Mouse (Mus musculus) Patski (cell line): ENCODE results near the gene Tex52. TPM values are rescaled to one million over a fixed set of nuclear protein-coding genes. Genes with fewer than 3 reads are reported as not detected.

Source experiments
- ATAC-seq: fragments of 100-300 bp; one replicate; pipeline ENCODE4 v1.8.0; 2021
- CTCF ChIA-PET: fragments of 350-600 bp; sonication (Branson Sonifier 250); formaldehyde crosslinking; loops from one replicate; lab custom pipeline; 2022; ENCODE audit warnings: inconsistent platforms; lab: Charles Lee
- POLR2A ChIA-PET: fragments of 350-600 bp; sonication (Branson Sonifier 250); formaldehyde crosslinking; loops from one replicate; lab custom pipeline; 2022; ENCODE audit warnings: antibody characterized with exemption, inconsistent platforms; lab: Charles Lee
- DNase-seq: peaks from one replicate; pipeline ENCODE4 v3.0.0-alpha.2; 2011; ENCODE audit warnings: low read depth, low spot score
- H3K27me3 ChIP-seq: fragments of 371-371 bp; one replicate; pipeline ENCODE4 v1.5.1; 2021
- CTCF ChIP-seq: fragments of 100-300 bp; IDR thresholded peaks from one replicate; pipeline ENCODE4 v1.5.1; 2021
- in situ Hi-C: fragments of 300-500 bp; cut with MboI; formaldehyde crosslinking; loops from 3 replicates; pipeline ENCODE4 v1.11.1; 2018; ENCODE audit warnings: low pct_unique_long_range_greater_than_20kb, mixed read lengths
- polyA plus RNA-seq: library from polyadenylated mRNA; unstranded; gene quantifications from one replicate; pipeline ENCODE4 v1.2.3, GENCODE M21; 2021

The Tex52 gene
- 0.44 TPM for polyA plus RNA-seq

- TF ChIP-seq CTCF: no peak
- no peak for ATAC-seq
- in situ Hi-C loops: no loop called here
- ChIA-PET POLR2A (no interaction called here), CTCF (interaction anchor here (1.9 to 2.1 kb wide), 2 partner anchors 11 to 36 kb away, joined by 4 to 6 read pairs; no protein-coding TSS in a partner anchor)
- no peak for DNase-seq
- no peaks in the 10 kb centered on the region for H3K27me3 ChIP-seq
These were observed at the start of gene Tex52, which contains the start of gene Gm44596 for GRCm38 (mm10) chr6:128375192-128375591. TSS of gene Tex52 (plus strand) at chr6:128375456. TSS of gene Gm44596 (plus strand) at chr6:128375503.

- DNase-seq: no peak
- peak; percentile 44 for ATAC-seq
- in situ Hi-C loops: no loop called here
- TF ChIP-seq CTCF: peak; percentile 72
- CTCF ChIA-PET: interaction anchor here (0.7 to 2.1 kb wide), 8 partner anchors 9 to 113 kb away, joined by 3 to 7 read pairs (median 4); no protein-coding TSS in a partner anchor
- H3K27me3 ChIP-seq: no peaks in the 10 kb centered on the region
- POLR2A ChIA-PET: interaction anchor here (0.6 kb wide), 1 partner anchor 27 kb away, joined by 3 read pairs; no protein-coding TSS in a partner anchor
These were observed 40.7 kb upstream of the Tex52 start for GRCm38 (mm10) chr6:128334397-128335124.

DNA sequence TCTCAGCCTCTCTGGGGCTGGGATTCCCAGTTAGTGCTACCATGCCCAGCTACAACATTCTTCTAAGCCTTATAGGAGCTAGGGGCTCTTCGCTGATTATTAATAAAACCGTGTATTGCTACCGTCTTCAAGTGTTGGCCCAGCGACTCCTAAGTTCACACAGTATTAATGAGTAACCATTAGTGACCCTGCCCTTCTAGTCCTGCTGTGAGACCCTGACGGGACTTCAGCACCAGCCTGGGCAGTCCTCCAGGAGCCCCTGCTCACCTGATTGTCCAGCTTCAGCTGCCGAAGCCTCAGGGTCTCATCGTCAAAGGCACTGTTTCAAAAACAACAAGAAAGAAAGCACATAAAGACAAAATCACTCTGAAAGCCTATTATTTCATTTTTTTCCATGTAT is 37.8 kb upstream of the Tex52 start:
- no peaks in the 10 kb centered on the region for H3K27me3 ChIP-seq
- no peak for DNase-seq
- ChIA-PET CTCF (interaction anchor here (0.9 to 2.1 kb wide), 5 partner anchors 11 to 166 kb away, joined by 3 to 8 read pairs (median 4); no protein-coding TSS in a partner anchor), POLR2A (no interaction called here)
- in situ Hi-C loops: no loop called here
- no peak for ATAC-seq
- TF ChIP-seq CTCF: no peak

DNA sequence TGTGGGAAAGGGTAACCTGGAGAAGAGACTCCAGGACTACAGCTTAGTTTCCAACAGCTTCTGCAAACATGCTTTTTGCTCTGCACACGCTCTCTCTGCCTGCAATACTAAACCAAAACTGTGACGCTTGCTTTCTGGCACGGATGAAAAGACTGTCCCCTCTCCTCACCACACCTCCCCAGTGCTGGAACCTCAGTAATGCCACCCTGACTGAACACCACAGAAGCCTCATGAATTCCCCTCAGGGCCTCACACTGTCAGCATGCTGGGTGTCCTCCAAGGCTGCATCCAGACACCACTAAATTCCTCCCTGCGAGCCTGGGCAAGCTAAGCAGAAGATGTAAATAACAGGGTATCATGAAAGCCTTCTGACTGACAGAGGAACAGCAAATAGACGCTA is 36.4 kb upstream of the Tex52 start:
- peak; percentile 78 for ATAC-seq
- no peak for TF ChIP-seq CTCF
- no peak for DNase-seq
- in situ Hi-C loops: no loop called here
- POLR2A ChIA-PET: interaction anchor here (0.5 to 1.3 kb wide), 3 partner anchors 11 to 91 kb away, joined by 4 to 10 read pairs (median 6); no protein-coding TSS in a partner anchor
- CTCF ChIA-PET: interaction anchor here (1.1 to 1.9 kb wide), 5 partner anchors 11 to 26 kb away, joined by 3 to 6 read pairs (median 3); no protein-coding TSS in a partner anchor
- H3K27me3 ChIP-seq: no peaks in the 10 kb centered on the region

DNA sequence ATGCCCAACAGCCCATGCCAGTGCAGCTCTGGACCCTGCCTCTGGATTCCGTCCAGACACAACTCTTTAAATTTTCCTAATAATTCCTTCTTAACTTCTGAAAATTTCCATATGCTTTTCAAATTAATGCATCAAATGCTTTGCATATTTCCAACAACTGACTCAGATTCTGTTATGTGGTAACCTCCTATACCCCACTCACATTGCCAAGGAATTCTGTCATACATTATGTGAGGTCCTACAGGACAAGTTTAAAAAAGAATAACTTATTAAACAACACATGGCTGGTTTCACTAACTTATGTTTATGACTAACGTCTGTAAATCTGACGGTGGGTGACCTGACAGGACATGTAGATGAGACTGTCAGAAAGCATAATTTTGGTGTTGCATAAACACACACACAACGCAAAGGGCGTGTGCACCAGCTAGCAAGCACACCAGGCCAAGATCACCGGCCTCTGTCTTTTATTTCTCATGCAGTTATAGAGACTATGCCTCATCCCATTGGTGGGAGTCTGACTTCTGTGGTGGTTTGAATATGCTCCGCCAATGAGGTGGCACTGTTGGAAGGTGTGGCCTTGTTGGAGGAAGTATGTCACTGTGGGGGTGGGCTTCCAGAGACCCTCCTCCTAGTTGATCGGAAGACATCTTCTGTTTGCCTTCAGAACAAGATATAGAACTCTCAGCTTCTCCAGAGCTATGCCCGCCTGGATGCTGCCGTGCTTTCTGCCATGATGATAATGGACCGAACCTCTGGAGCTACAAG is 33.1 kb upstream of the Tex52 start:
- CTCF ChIA-PET: interaction anchor here (1.1 kb wide), 1 partner anchor 17 kb away, joined by 3 read pairs; no protein-coding TSS in a partner anchor
- in situ Hi-C loops: no loop called here
- DNase-seq: no peak
- ATAC-seq: no peak
- H3K27me3 ChIP-seq: no peaks in the 10 kb centered on the region
- POLR2A ChIA-PET: interaction anchor here (0.5 kb wide), 1 partner anchor 13 kb away, joined by 5 read pairs; no protein-coding TSS in a partner anchor
- no peak for TF ChIP-seq CTCF

GRCm38 (mm10) chr6:128345623-128346022 is 29.6 kb upstream of the Tex52 start:
- ChIA-PET POLR2A (no interaction called here), CTCF (interaction anchor here (1.3 kb wide), 1 partner anchor 11 kb away, joined by 4 read pairs; no protein-coding TSS in a partner anchor)
- no peak for DNase-seq
- no peak for TF ChIP-seq CTCF
- ATAC-seq: no peak
- in situ Hi-C loops: no loop called here
- no peaks in the 10 kb centered on the region for H3K27me3 ChIP-seq

DNA sequence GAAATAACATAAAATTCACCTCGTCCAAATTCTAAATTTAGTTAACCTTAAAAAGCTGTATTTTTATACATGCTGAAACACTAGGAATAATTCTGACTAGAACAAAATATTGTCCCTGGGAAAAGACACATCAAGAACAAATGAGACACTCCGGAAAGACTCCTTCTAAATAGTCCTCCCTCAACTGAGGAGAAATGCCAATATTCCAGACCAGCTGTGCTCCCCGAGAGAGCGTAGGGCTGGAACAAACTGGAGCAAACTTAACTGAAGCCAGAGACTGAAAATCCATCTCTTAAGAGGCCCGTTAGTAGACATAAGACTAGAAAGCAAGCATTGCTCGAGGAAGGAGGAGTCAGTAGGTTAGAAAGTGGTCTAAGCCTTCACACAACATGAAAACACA is 28.5 kb upstream of the Tex52 start:
- ChIA-PET CTCF (interaction anchor here (1.3 kb wide), 2 partner anchors 10 to 12 kb away, joined by 4 read pairs; no protein-coding TSS in a partner anchor), POLR2A (no interaction called here)
- DNase-seq (no peak), ATAC-seq (no peak)
- in situ Hi-C loops: no loop called here
- no peaks in the 10 kb centered on the region for H3K27me3 ChIP-seq
- no peak for TF ChIP-seq CTCF

DNA sequence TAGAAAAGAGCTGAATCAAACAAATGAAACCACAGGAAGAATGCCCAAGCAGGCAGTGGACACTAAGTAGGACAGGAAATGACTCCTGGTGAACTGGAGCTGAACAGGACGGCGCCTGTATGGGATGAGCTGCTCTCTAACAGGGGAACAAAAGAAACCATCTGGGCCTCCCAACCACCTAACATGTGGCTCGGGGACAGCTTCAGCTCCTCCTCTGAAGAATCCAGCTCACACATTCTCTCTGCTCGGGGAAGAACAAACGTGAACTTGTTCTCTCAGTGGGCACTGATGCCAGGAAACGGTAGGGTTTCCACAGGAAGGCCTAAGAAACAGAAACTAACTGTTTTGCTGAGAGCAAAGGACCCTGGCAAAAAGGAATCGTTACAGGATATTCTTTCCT is 25.5 kb upstream of the Tex52 start:
- peak; percentile 57 for ATAC-seq
- DNase-seq: no peak
- POLR2A ChIA-PET: interaction anchor here (2.0 kb wide), 1 partner anchor 10 kb away, joined by 6 read pairs; no protein-coding TSS in a partner anchor
- H3K27me3 ChIP-seq: no peaks in the 10 kb centered on the region
- CTCF ChIA-PET: interaction anchor here (0.7 to 1.6 kb wide), 7 partner anchors 8 to 142 kb away, joined by 3 to 7 read pairs (median 3); no protein-coding TSS in a partner anchor
- TF ChIP-seq CTCF: no peak
- in situ Hi-C loops: no loop called here

- DNase-seq: no peak
These were observed 21.1 kb upstream of the Tex52 start for GRCm38 (mm10) chr6:128354140-128354539.

More at GRCm38 (mm10) chr6:128354140-128354539, 21.1 kb upstream of the Tex52 start:
- CTCF ChIA-PET: interaction anchor here (1.5 kb wide), 1 partner anchor 19 kb away, joined by 5 read pairs; no protein-coding TSS in a partner anchor
- no peak for TF ChIP-seq CTCF
- ATAC-seq: no peak
- in situ Hi-C loops: no loop called here
- POLR2A ChIA-PET: interaction anchor here (0.7 kb wide), 1 partner anchor 47 kb away, joined by 4 read pairs; no protein-coding TSS in a partner anchor
- no peaks in the 10 kb centered on the region for H3K27me3 ChIP-seq
